Mouse (Mus musculus) embryo, embryonic 11.5 days (tissue): ENCODE results near the gene Pdcd1lg2.

Source experiments
- DNase-seq: peaks from one replicate; pipeline ENCODE4 v3.0.0-alpha.2; 2012; ENCODE audit warnings: low read depth, low spot score

Gene Pdcd1lg2

GRCm38 (mm10) chr19:29410619-29411018 is at the start of gene Pdcd1lg2:
Gene Pdcd1lg2 (plus strand): TSS chr19:29410919.
- DNase-seq = no peak

- DNase-seq = peak; percentile 75
These were observed 49.1 kb upstream of the Pdcd1lg2 start for GRCm38 (mm10) chr19:29361468-29362130.

GRCm38 (mm10) chr19:29362173-29362930 is 48.4 kb upstream of the Pdcd1lg2 start:
- DNase-seq = no peak

GRCm38 (mm10) chr19:29363557-29363956 is 47.2 kb upstream of the Pdcd1lg2 start:
- DNase-seq = no peak

GRCm38 (mm10) chr19:29364076-29364475 is 46.6 kb upstream of the Pdcd1lg2 start:
- no peak for DNase-seq

GRCm38 (mm10) chr19:29365105-29365504 is 45.6 kb upstream of the Pdcd1lg2 start:
- DNase-seq = no peak

- DNase-seq = no peak
These were observed 44.3 kb upstream of the Pdcd1lg2 start for GRCm38 (mm10) chr19:29366226-29366968.

GRCm38 (mm10) chr19:29366969-29367622 is 43.6 kb upstream of the Pdcd1lg2 start, which contains the start of the genes Plgrkt and Cd274:
Gene Plgrkt (minus strand): TSS chr19:29367390.
Gene Cd274 (plus strand): TSS chr19:29367455.
- peak; percentile 44 for DNase-seq

GRCm38 (mm10) chr19:29368041-29368440 is 42.7 kb upstream of the Pdcd1lg2 start:
- DNase-seq = no peak

- no peak for DNase-seq
These were observed 41.9 kb upstream of the Pdcd1lg2 start for GRCm38 (mm10) chr19:29368671-29369309.

- DNase-seq = no peak
These were observed 40.6 kb upstream of the Pdcd1lg2 start for GRCm38 (mm10) chr19:29370112-29370511.

- no peak for DNase-seq
These were observed 40.0 kb upstream of the Pdcd1lg2 start for GRCm38 (mm10) chr19:29370545-29371283.

GRCm38 (mm10) chr19:29371284-29372081 is 39.2 kb upstream of the Pdcd1lg2 start:
- no peak for DNase-seq

GRCm38 (mm10) chr19:29372138-29372537 is 38.6 kb upstream of the Pdcd1lg2 start:
- DNase-seq = no peak

GRCm38 (mm10) chr19:29372621-29373020 is 38.1 kb upstream of the Pdcd1lg2 start:
- DNase-seq = no peak

GRCm38 (mm10) chr19:29373438-29373837 is 37.3 kb upstream of the Pdcd1lg2 start:
- no peak for DNase-seq

- DNase-seq = no peak
These were observed 35.8 kb upstream of the Pdcd1lg2 start for GRCm38 (mm10) chr19:29374947-29375346.

GRCm38 (mm10) chr19:29376382-29376781 is 34.3 kb upstream of the Pdcd1lg2 start:
- DNase-seq = no peak

- no peak for DNase-seq
These were observed 30.7 kb upstream of the Pdcd1lg2 start for GRCm38 (mm10) chr19:29379839-29380603.
